Mouse (Mus musculus): ENCODE data around the gene Chmp4b. TPM values are rescaled to one million over a fixed set of nuclear protein-coding genes. Genes with fewer than 3 reads are reported as not detected.

Chmp4b gene
- polyA plus RNA-seq, 1 experiment from 2014 or later, result 17.5 TPM

DNA sequence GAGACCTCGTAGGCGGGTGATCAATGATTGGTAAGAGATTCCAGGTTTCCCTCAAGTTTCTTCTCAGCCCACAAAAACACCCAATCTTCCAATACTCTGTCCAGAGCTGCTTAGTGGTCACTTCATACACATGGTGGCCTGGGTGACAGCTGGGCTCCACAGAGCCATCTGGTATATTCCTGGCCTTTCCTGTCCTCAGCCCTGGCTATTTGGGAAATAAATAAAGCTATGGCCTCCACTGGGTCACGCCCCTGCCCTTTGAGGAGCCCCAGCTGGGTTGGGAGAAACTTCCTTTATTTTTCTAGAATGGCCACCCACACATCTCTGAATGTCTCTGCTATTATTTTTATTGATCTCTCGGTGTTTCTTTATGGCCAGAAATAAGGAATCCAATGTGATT is 72.0 kb downstream of the Chmp4b start:
- Histone ChIP-seq H3K27me3 (peaks cover 11% of the 10 kb centered on the region; the same call in 1 of the 2 replicates), H3K9me3 (replicated peaks) (no peaks in the 10 kb centered on the region), H3K9ac (no peak overlapping the region), H3K4me3 (replicated peaks) (no peak overlapping the region), H3K27ac (no peak overlapping the region), H3K36me3 (no peaks in the 10 kb centered on the region), H3K4me2 (no peak overlapping the region), H3K4me1 (replicated peaks) (no peaks in the 10 kb centered on the region)
- DNase-seq (no peak), ATAC-seq (ENCODE audit: low read depth) (no peak)
- 69% methylated on average over 4 of the region's 4 CpGs for WGBS (ENCODE audit: insufficient replicate concordance)

DNA sequence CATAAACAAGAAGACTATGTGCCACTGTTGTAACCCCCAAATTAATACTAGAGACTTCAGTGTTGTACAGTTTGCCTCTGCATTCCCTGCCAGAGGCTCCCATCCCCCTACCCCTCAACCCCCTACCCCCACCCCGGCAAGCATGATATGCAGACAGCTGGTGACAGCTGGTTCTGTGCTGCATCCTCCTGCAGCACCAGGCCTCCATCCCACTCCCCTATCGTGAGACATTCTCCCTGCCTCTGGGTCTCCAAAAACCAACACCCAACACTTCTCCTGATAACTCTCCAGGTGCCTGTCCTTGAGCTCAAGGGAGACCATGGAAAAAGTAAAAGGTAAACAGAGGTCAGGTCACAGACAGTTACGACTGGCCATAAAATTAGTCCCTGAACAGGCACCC is 78.2 kb downstream of the Chmp4b start:
- H3K27me3 ChIP-seq, result no peaks in the 10 kb centered on the region
- no peak overlapping the region for H3K9ac ChIP-seq
- H3K9me3 ChIP-seq (replicated peaks), result no peaks in the 10 kb centered on the region
- H3K36me3 ChIP-seq, result no peaks in the 10 kb centered on the region
- WGBS (ENCODE audit: insufficient replicate concordance), result 44% methylated on average over 3 of the region's 3 CpGs
- DNase-seq (no peak), ATAC-seq (ENCODE audit: low read depth) (no peak)
- no peak overlapping the region for H3K4me3 ChIP-seq (replicated peaks)
- H3K4me2 ChIP-seq, result no peak overlapping the region
- no peaks in the 10 kb centered on the region for H3K4me1 ChIP-seq (replicated peaks)
- H3K27ac ChIP-seq, result no peak overlapping the region

GRCm38 (mm10) chr2:154730841-154731240 is 79.3 kb downstream of the Chmp4b start:
- H3K36me3 ChIP-seq, result no peaks in the 10 kb centered on the region
- 77% methylated on average over 3 of the region's 3 CpGs for WGBS (ENCODE audit: insufficient replicate concordance)
- H3K27me3 ChIP-seq, result no peaks in the 10 kb centered on the region
- no peaks in the 10 kb centered on the region for H3K4me1 ChIP-seq (replicated peaks)
- DNase-seq (no peak), ATAC-seq (ENCODE audit: low read depth) (no peak)
- no peak overlapping the region for H3K4me2 ChIP-seq
- H3K9me3 ChIP-seq (replicated peaks), result no peaks in the 10 kb centered on the region
- H3K27ac ChIP-seq, result no peak overlapping the region
- H3K4me3 ChIP-seq (replicated peaks), result no peak overlapping the region
- no peak overlapping the region for H3K9ac ChIP-seq

DNA sequence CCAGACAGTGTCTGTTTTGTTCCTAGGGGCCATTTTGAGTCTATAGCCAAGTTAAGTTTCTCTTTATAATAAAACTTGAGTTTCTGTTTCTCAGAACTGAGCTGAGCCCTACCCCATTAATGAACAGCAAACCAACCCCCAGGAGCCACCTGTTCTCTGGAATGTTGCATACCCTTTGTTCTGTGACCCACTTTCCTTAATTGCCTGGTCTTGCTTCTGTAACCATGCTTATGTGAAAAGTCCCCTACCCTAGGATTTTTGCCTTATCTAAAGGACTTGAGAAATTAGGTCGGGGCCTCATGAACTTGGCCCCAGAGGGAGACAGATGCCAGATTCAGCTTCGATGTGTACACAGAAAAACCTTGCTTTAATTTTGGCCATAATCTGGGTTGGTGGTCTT is 80.4 kb downstream of the Chmp4b start:
- Histone ChIP-seq H3K27me3 (no peaks in the 10 kb centered on the region), H3K4me1 (replicated peaks) (no peaks in the 10 kb centered on the region), H3K9ac (no peak overlapping the region), H3K36me3 (no peaks in the 10 kb centered on the region), H3K4me3 (replicated peaks) (no peak overlapping the region), H3K27ac (no peak overlapping the region), H3K4me2 (no peak overlapping the region), H3K9me3 (replicated peaks) (no peaks in the 10 kb centered on the region)
- DNase-seq (no peak), ATAC-seq (ENCODE audit: low read depth) (no peak)
- WGBS (ENCODE audit: insufficient replicate concordance), result 47% methylated on average over 2 of the region's 2 CpGs

GRCm38 (mm10) chr2:154732503-154733141 is 81.1 kb downstream of the Chmp4b start:
- no peaks in the 10 kb centered on the region for H3K9me3 ChIP-seq (replicated peaks)
- DNase-seq, result no peak
- H3K4me1 ChIP-seq (replicated peaks), result no peaks in the 10 kb centered on the region
- no peaks in the 10 kb centered on the region for H3K36me3 ChIP-seq
- H3K4me3 ChIP-seq (replicated peaks), result no peak overlapping the region
- no peak overlapping the region for H3K9ac ChIP-seq
- no peak overlapping the region for H3K27ac ChIP-seq
- ATAC-seq (ENCODE audit: low read depth), result no peak
- no peak overlapping the region for H3K4me2 ChIP-seq
- WGBS (ENCODE audit: insufficient replicate concordance), result 29% methylated on average over 9 of the region's 9 CpGs
- H3K27me3 ChIP-seq, result no peaks in the 10 kb centered on the region

DNA sequence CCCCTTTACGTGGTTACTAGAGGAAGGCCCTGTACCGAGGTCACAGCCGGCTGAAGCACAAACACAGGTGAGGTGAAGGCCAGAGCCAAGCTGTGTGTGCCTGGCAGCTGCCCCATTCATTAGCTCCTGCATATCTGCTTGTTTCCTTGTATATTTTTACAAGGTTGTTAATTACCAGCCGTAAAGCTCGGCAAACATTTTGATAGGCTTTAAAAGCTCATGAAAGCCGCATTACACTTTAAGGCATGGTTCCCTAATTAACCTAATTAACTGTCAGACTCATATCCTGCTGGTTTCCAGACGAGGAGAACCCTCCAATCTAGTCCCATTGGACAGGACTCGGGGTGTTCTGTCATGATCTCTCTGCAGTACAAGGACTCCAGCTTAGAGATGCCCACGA is 83.5 kb downstream of the Chmp4b start:
- H3K27ac ChIP-seq, result no peak overlapping the region
- DNase-seq (no peak), ATAC-seq (ENCODE audit: low read depth) (no peak)
- no peak overlapping the region for H3K4me3 ChIP-seq (replicated peaks)
- no peak overlapping the region for H3K9ac ChIP-seq
- H3K27me3 ChIP-seq, result 0 out of 2 replicates have a peak, but pooled peaks cover 2% of the 10 kb centered on the region
- 59% methylated on average over 9 of the region's 9 CpGs for WGBS (ENCODE audit: insufficient replicate concordance)
- no peak overlapping the region for H3K4me2 ChIP-seq
- H3K36me3 ChIP-seq, result no peaks in the 10 kb centered on the region
- H3K9me3 ChIP-seq (replicated peaks), result no peaks in the 10 kb centered on the region
- H3K4me1 ChIP-seq (replicated peaks), result no peaks in the 10 kb centered on the region

- 0 out of 2 replicates have a peak, but pooled peaks cover 2% of the 10 kb centered on the region for H3K27me3 ChIP-seq
- no peak for ATAC-seq (ENCODE audit: low read depth)
Measured at GRCm38 (mm10) chr2:154735416-154735815, 83.9 kb downstream of the Chmp4b start.

DNA sequence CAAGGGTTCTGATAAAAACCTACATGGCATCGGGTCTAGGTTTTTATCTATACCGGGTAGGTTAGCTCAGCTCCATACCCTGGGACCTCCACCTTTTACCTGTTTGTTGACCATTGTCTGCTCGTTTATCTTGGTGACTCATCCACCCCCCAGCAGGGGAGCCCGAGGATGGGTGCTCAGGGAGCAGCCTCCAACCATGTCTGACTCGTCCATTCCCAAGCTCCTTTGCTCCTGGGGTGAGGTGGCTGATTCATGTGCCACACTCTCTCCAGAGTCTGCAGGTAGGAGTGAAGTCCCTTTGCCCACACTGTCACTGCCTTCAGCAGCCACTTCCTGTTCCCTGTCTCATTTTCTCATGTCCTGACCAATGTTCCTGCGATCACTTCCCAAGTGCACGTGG is 84.5 kb downstream of the Chmp4b start:
- Histone ChIP-seq H3K4me1 (replicated peaks) (no peaks in the 10 kb centered on the region), H3K9ac (no peak overlapping the region), H3K27me3 (0 out of 2 replicates have a peak, but pooled peaks cover 2% of the 10 kb centered on the region), H3K4me3 (replicated peaks) (no peak overlapping the region), H3K27ac (no peak overlapping the region), H3K36me3 (no peaks in the 10 kb centered on the region), H3K4me2 (no peak overlapping the region), H3K9me3 (replicated peaks) (no peaks in the 10 kb centered on the region)
- ATAC-seq (ENCODE audit: low read depth), result no peak
- WGBS (ENCODE audit: insufficient replicate concordance), result 48% methylated on average over 7 of the region's 7 CpGs
- no peak for DNase-seq

More at GRCm38 (mm10) chr2:154735416-154735815, 83.9 kb downstream of the Chmp4b start:
- Histone ChIP-seq H3K9me3 (replicated peaks) (no peaks in the 10 kb centered on the region), H3K9ac (no peak overlapping the region), H3K4me2 (no peak overlapping the region), H3K4me1 (replicated peaks) (no peaks in the 10 kb centered on the region), H3K4me3 (replicated peaks) (no peak overlapping the region), H3K36me3 (no peaks in the 10 kb centered on the region), H3K27ac (no peak overlapping the region)
- WGBS (ENCODE audit: insufficient replicate concordance), result 61% methylated on average over 7 of the region's 7 CpGs
- DNase-seq, result no peak

- no peak overlapping the region for H3K27ac ChIP-seq
- 78% methylated on average over 5 of the region's 5 CpGs for WGBS (ENCODE audit: insufficient replicate concordance)
- peaks cover 2% of the 10 kb centered on the region; the same call in 1 of the 2 replicates for H3K27me3 ChIP-seq
- no peaks in the 10 kb centered on the region for H3K36me3 ChIP-seq
- H3K9me3 ChIP-seq (replicated peaks), result no peaks in the 10 kb centered on the region
- ATAC-seq (ENCODE audit: low read depth), result no peak
- H3K4me1 ChIP-seq (replicated peaks), result no peaks in the 10 kb centered on the region
- H3K9ac ChIP-seq, result no peak overlapping the region
- no peak overlapping the region for H3K4me2 ChIP-seq
- no peak overlapping the region for H3K4me3 ChIP-seq (replicated peaks)
- no peak for DNase-seq
Measured at GRCm38 (mm10) chr2:154738621-154739020, 87.1 kb downstream of the Chmp4b start.

DNA sequence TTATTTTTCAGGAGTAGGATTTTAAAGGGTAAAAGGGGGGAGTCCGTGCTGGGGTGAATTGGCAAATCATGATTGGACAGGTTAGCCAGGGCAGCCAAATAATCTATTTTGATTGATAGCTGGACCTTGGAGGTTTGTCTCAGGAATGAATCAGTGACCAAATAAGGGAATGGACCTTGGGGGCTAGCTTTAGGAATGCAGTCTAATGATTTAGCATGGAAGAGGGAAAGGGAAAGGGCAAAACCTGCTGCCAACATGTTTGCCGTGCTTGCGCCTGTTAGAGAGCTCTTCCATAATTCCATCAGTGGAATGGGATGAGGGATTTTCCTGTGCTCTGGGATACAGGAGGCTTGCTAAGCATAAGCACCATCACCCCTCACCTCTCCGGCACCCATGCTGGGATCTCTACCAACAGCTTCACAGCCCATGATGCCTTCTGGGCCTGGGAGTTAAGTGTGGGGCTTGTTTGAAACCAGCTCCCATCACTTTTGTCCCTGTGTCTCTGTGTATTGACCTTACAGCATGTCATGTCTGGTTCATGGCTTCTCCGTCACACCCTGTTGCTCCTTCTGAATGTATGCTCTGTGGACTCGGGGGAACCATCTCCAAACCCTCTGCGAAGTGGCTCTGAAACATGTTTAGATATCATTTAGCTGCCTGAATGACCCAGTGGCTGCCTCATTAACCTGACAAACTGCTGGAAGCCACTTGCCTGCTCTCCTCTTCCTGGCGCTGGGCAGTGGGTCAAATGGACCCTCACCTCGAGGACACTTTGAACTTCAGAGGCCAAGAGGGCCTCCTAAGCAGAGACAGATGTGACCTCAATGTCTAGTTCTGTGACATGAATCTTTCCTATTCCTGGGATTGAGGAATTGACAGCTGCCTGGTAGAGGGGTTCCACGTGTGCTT is 91.7 kb downstream of the Chmp4b start:
- no peak for DNase-seq
- H3K4me1 ChIP-seq (replicated peaks), result no peaks in the 10 kb centered on the region
- no peaks in the 10 kb centered on the region for H3K36me3 ChIP-seq
- no peak overlapping the region for H3K9ac ChIP-seq
- ATAC-seq (ENCODE audit: low read depth), result no peak
- H3K4me3 ChIP-seq (replicated peaks), result no peak overlapping the region
- no peak overlapping the region for H3K4me2 ChIP-seq
- 72% methylated on average over 10 of the region's 10 CpGs for WGBS (ENCODE audit: insufficient replicate concordance)
- no peaks in the 10 kb centered on the region for H3K9me3 ChIP-seq (replicated peaks)
- H3K27me3 ChIP-seq, result peaks cover 7% of the 10 kb centered on the region; the same call in 1 of the 2 replicates
- no peak overlapping the region for H3K27ac ChIP-seq

- H3K4me3 ChIP-seq (replicated peaks), result no peak overlapping the region
- H3K27me3 ChIP-seq, result peaks cover 7% of the 10 kb centered on the region; the same call in 1 of the 2 replicates
- WGBS (ENCODE audit: insufficient replicate concordance), result 61% methylated on average over 4 of the region's 4 CpGs
- H3K9ac ChIP-seq, result no peak overlapping the region
- no peak overlapping the region for H3K4me2 ChIP-seq
- H3K4me1 ChIP-seq (replicated peaks), result no peaks in the 10 kb centered on the region
- DNase-seq (no peak), ATAC-seq (ENCODE audit: low read depth) (no peak)
- H3K9me3 ChIP-seq (replicated peaks), result no peaks in the 10 kb centered on the region
- H3K27ac ChIP-seq, result no peak overlapping the region
- no peaks in the 10 kb centered on the region for H3K36me3 ChIP-seq
Measured at GRCm38 (mm10) chr2:154743915-154744314, 92.4 kb downstream of the Chmp4b start.

Data from liver, embryonic 13.5 days (tissue).